Mouse (Mus musculus) lung, postnatal 0 days (tissue): ENCODE results near the gene Mlst8. TPM values are rescaled to one million over a fixed set of nuclear protein-coding genes. Genes with fewer than 3 reads are reported as not detected.

Experiments used
- ATAC-seq: fragments of 200-750 bp; cut with Nextera tagmentation; 2 replicates; pipeline ENCODE4 v1.8.0; 2017; ENCODE audit warnings: moderate library complexity
- DNase-seq: peaks from one replicate; pipeline ENCODE4 v3.0.0-alpha.2; 2016; ENCODE audit warnings: low spot score
- H3K27ac ChIP-seq: fragments of 300-500 bp; sonication (generic); 2 replicates; pipeline ENCODE4 v1.5.1; 2014; ENCODE audit warnings: antibody characterized with exemption, mild to moderate bottlenecking, low read length, mixed read lengths
- H3K27me3 ChIP-seq: fragments of 300-500 bp; sonication (generic); replicated peaks from 2 replicates; pipeline ENCODE4 v1.6.1; 2014; ENCODE audit warnings: low read length, mixed read lengths; ENCODE audit not compliant: insufficient read depth
- H3K36me3 ChIP-seq: fragments of 300-500 bp; sonication (generic); 2 replicates; pipeline ENCODE4 v1.6.1; 2014; ENCODE audit warnings: low read length, mixed read lengths; ENCODE audit not compliant: insufficient read depth
- H3K4me1 ChIP-seq: fragments of 300-500 bp; sonication (generic); 2 replicates; pipeline ENCODE4 v1.6.1; 2014; ENCODE audit warnings: antibody characterized with exemption, low read depth, low read length, mixed read lengths; ENCODE audit not compliant: insufficient read depth
- H3K4me2 ChIP-seq: fragments of 300-500 bp; sonication (generic); replicated peaks from 2 replicates; pipeline ENCODE4 v1.6.1; 2014; ENCODE audit warnings: low read depth, mild to moderate bottlenecking, low read length, moderate library complexity, mixed read lengths
- H3K4me3 ChIP-seq: fragments of 300-500 bp; sonication (generic); 2 replicates; pipeline ENCODE4 v1.5.1; 2014; ENCODE audit warnings: low read depth, low read length
- H3K9ac ChIP-seq: fragments of 300-500 bp; sonication (generic); replicated peaks from 2 replicates; pipeline ENCODE4 v1.6.1; 2014; ENCODE audit warnings: low read depth, mild to moderate bottlenecking
- H3K9me3 ChIP-seq: fragments of 300-500 bp; sonication (generic); 2 replicates; pipeline ENCODE4 v1.6.1; 2016; ENCODE audit warnings: low read length, mixed read lengths
- CTCF ChIP-seq: IDR thresholded peaks from 2 replicates; pipeline ENCODE4 v1.5.1; 2016; ENCODE audit warnings: antibody characterized with exemption, mild to moderate bottlenecking
- EP300 ChIP-seq: IDR thresholded peaks from 2 replicates; pipeline ENCODE4 v1.6.1; 2016; ENCODE audit warnings: antibody characterized with exemption, mild to moderate bottlenecking, control low read depth
- WGBS: fragments of 180-500 bp; shearing (Covaris S2); extraction: QIAGEN DNeasy Blood & Tissue Kit; methylation state at CpG from one replicate; pipeline ENCODE4 v1.1.7; 2014; 5-methylcytosine and 5-hydroxymethylcytosine counted together
- polyA plus RNA-seq: library from polyadenylated mRNA; unstranded; fragments of >200 nt; fragmentation: Nextera tagmentation; extraction: Ambion mirVana; gene quantifications from 2 replicates; pipeline ENCODE4 v1.2.1, GENCODE M21; 2015

Mlst8 gene
- polyA plus RNA-seq, 1 experiment from 2014 or later: 14.4 TPM

- no peaks in the 10 kb centered on the region for H3K9me3 ChIP-seq
- peaks cover 25% of the 10 kb centered on the region; the same call in 1 of the 2 replicates for H3K4me1 ChIP-seq
- H3K27me3 ChIP-seq: no peaks in the 10 kb centered on the region
- H3K4me3 ChIP-seq: no peak overlapping the region
- no peak overlapping the region for H3K4me2 ChIP-seq
- H3K27ac ChIP-seq: no peak overlapping the region
- no peak for DNase-seq
- WGBS: 88% methylated on average over 10 of the region's 10 CpGs
- peaks cover 17% of the 10 kb centered on the region; the same call in 1 of the 2 replicates for H3K36me3 ChIP-seq
- H3K9ac ChIP-seq: no peak overlapping the region
- no peak for ATAC-seq
- TF ChIP-seq CTCF (no peak), EP300 (no peak)
These were observed 2.7 kb downstream of the Mlst8 start for GRCm38 (mm10) chr17:24476022-24476776.

- DNase-seq (no peak), ATAC-seq (no peak)
- WGBS: 83% methylated on average over 6 of the region's 6 CpGs
- H3K4me2 ChIP-seq: no peak overlapping the region
- no peak overlapping the region for H3K4me3 ChIP-seq
- no peak for TF ChIP-seq EP300
- TF ChIP-seq CTCF: no peak
- H3K9me3 ChIP-seq: no peaks in the 10 kb centered on the region
- H3K27ac ChIP-seq: no peak overlapping the region
- H3K27me3 ChIP-seq: no peaks in the 10 kb centered on the region
- peaks cover 17% of the 10 kb centered on the region; the same call in 1 of the 2 replicates for H3K36me3 ChIP-seq
- no peak overlapping the region for H3K9ac ChIP-seq
- H3K4me1 ChIP-seq: peaks cover 28% of the 10 kb centered on the region; the same call in 1 of the 2 replicates
These were observed 3.3 kb downstream of the Mlst8 start for GRCm38 (mm10) chr17:24475586-24475985.

GRCm38 (mm10) chr17:24474557-24474956 lies 4.3 kb downstream of the Mlst8 start:
- no peak for DNase-seq
- no peaks in the 10 kb centered on the region for H3K27me3 ChIP-seq
- 83% methylated on average over 5 of the region's 5 CpGs for WGBS
- H3K9ac ChIP-seq: no peak overlapping the region
- no peaks in the 10 kb centered on the region for H3K9me3 ChIP-seq
- TF ChIP-seq EP300 (no peak), CTCF (no peak)
- peaks cover 28% of the 10 kb centered on the region; the same call in 1 of the 2 replicates for H3K4me1 ChIP-seq
- H3K27ac ChIP-seq: no peak overlapping the region
- no peak overlapping the region for H3K4me3 ChIP-seq
- H3K4me2 ChIP-seq: no peak overlapping the region
- ATAC-seq: no peak
- H3K36me3 ChIP-seq: peaks cover 17% of the 10 kb centered on the region; the same call in 1 of the 2 replicates

- no peak within 1 kb of the TSS for H3K4me2 ChIP-seq
- 73% methylated on average over 6 of the region's 6 CpGs for WGBS
- no peak within 1 kb of the TSS for H3K27ac ChIP-seq
- TF ChIP-seq EP300 (no peak), CTCF (no peak)
- no peak for DNase-seq
- H3K4me3 ChIP-seq: no peak within 1 kb of the TSS
- no peaks in the 10 kb centered on the region for H3K9me3 ChIP-seq
- peaks cover 28% of the 10 kb centered on the region; the same call in 1 of the 2 replicates for H3K4me1 ChIP-seq
- H3K27me3 ChIP-seq: no peaks in the 10 kb centered on the region
- H3K36me3 ChIP-seq: peaks cover 17% of the 10 kb centered on the region; the same call in 1 of the 2 replicates
- H3K9ac ChIP-seq: no peak within 1 kb of the TSS
- no peak for ATAC-seq
These were observed 5.1 kb downstream of the Mlst8 start, which contains the start of gene Bricd5 for GRCm38 (mm10) chr17:24473612-24474275. Gene Bricd5, plus strand, starts transcription at chr17:24473884.

- Histone ChIP-seq H3K9ac (no peak overlapping the region), H3K36me3 (peaks cover 17% of the 10 kb centered on the region; the same call in 1 of the 2 replicates), H3K9me3 (no peaks in the 10 kb centered on the region), H3K27ac (no peak overlapping the region), H3K4me1 (peaks cover 20% of the 10 kb centered on the region; the same call in 1 of the 2 replicates), H3K4me3 (no peak overlapping the region), H3K27me3 (no peaks in the 10 kb centered on the region), H3K4me2 (no peak overlapping the region)
- DNase-seq (peak; percentile 67), ATAC-seq (no peak)
- TF ChIP-seq CTCF (no peak), EP300 (no peak)
- WGBS: 56% methylated on average over 4 of the region's 4 CpGs
These were observed 6.4 kb downstream of the Mlst8 start for GRCm38 (mm10) chr17:24472512-24472911.
